Mouse (Mus musculus) neural tube, embryonic 13.5 days (tissue): Measurements from ENCODE around the gene Vax2. TPM values are rescaled to one million over a fixed set of nuclear protein-coding genes. Genes with fewer than 3 reads are reported as not detected.

Experiments
- ATAC-seq: fragments of 200-750 bp; cut with Nextera tagmentation; 2 replicates; pipeline ENCODE4 v1.8.0; 2017; ENCODE audit warnings: low read depth, mild to moderate bottlenecking, moderate TSS enrichment, moderate library complexity
- H3K27ac ChIP-seq: fragments of 300-500 bp; sonication (generic); replicated peaks from 2 replicates; pipeline ENCODE4 v1.5.1; 2015; ENCODE audit warnings: moderate library complexity, mild to moderate bottlenecking, inconsistent platforms
- H3K27me3 ChIP-seq: fragments of 300-500 bp; sonication (generic); 2 replicates; pipeline ENCODE4 v1.6.1; 2015; ENCODE audit warnings: mild to moderate bottlenecking, inconsistent platforms
- H3K36me3 ChIP-seq: fragments of 300-500 bp; sonication (generic); 2 replicates; pipeline ENCODE4 v1.6.1; 2015; ENCODE audit warnings: mild to moderate bottlenecking, inconsistent platforms
- H3K4me1 ChIP-seq: fragments of 300-500 bp; sonication (generic); replicated peaks from 2 replicates; pipeline ENCODE4 v1.6.1; 2015; ENCODE audit warnings: inconsistent platforms
- H3K4me2 ChIP-seq: fragments of 300-500 bp; sonication (generic); 2 replicates; pipeline ENCODE4 v1.6.1; 2015; ENCODE audit warnings: inconsistent platforms, mild to moderate bottlenecking, moderate library complexity
- H3K4me3 ChIP-seq: fragments of 300-500 bp; sonication (generic); 2 replicates; pipeline ENCODE4 v1.5.1; 2015; ENCODE audit warnings: mild to moderate bottlenecking, inconsistent platforms
- H3K9ac ChIP-seq: fragments of 300-500 bp; sonication (generic); 2 replicates; pipeline ENCODE4 v1.6.1; 2015; ENCODE audit warnings: moderate library complexity, mild to moderate bottlenecking, inconsistent platforms
- H3K9me3 ChIP-seq: fragments of 300-500 bp; sonication (generic); 2 replicates; pipeline ENCODE4 v1.6.1; 2016; ENCODE audit warnings: inconsistent platforms
- WGBS: fragments of 180-500 bp; shearing (Covaris S2); methylation state at CpG from one replicate; pipeline ENCODE4 v1.1.7; 2015; 5-methylcytosine and 5-hydroxymethylcytosine counted together
- polyA plus RNA-seq: library from polyadenylated mRNA; unstranded; fragments of >200 nt; fragmentation: Nextera tagmentation; extraction: Ambion mirVana; gene quantifications from 2 replicates; pipeline ENCODE4 v1.2.1, GENCODE M21; 2015

The Vax2 gene
- polyA plus RNA-seq, 1 experiment from 2014 or later, result 0.15 TPM

- H3K4me1 ChIP-seq, result no peaks in the 10 kb centered on the region
- H3K27me3 ChIP-seq, result peaks cover 11% of the 10 kb centered on the region; the same call in 1 of the 2 replicates
- H3K27ac ChIP-seq, result no peak overlapping the region
- H3K9ac ChIP-seq, result no peak overlapping the region
- H3K4me2 ChIP-seq, result no peak overlapping the region
- no peak overlapping the region for H3K4me3 ChIP-seq
- H3K36me3 ChIP-seq, result no peaks in the 10 kb centered on the region
- WGBS, result 72% methylated on average over 5 of the region's 5 CpGs
- no peak for ATAC-seq
- H3K9me3 ChIP-seq, result 0 out of 2 replicates have a peak, but pooled peaks cover 5% of the 10 kb centered on the region
Measured at GRCm38 (mm10) chr6:83744126-83744525, 33.1 kb downstream of the Vax2 start.

GRCm38 (mm10) chr6:83744557-83744956 lies 33.5 kb downstream of the Vax2 start:
- ATAC-seq, result no peak
- H3K27ac ChIP-seq, result no peak overlapping the region
- no peaks in the 10 kb centered on the region for H3K4me1 ChIP-seq
- no peak overlapping the region for H3K4me2 ChIP-seq
- WGBS, result 69% methylated on average over 5 of the region's 5 CpGs
- H3K36me3 ChIP-seq, result no peaks in the 10 kb centered on the region
- no peak overlapping the region for H3K4me3 ChIP-seq
- peaks cover 11% of the 10 kb centered on the region; the same call in 1 of the 2 replicates for H3K27me3 ChIP-seq
- H3K9ac ChIP-seq, result no peak overlapping the region
- H3K9me3 ChIP-seq, result 0 out of 2 replicates have a peak, but pooled peaks cover 5% of the 10 kb centered on the region

GRCm38 (mm10) chr6:83745466-83745865 lies 34.4 kb downstream of the Vax2 start:
- Histone ChIP-seq H3K27me3 (peaks cover 12% of the 10 kb centered on the region; the same call in 1 of the 2 replicates), H3K4me1 (no peaks in the 10 kb centered on the region), H3K9me3 (0 out of 2 replicates have a peak, but pooled peaks cover 5% of the 10 kb centered on the region), H3K36me3 (no peaks in the 10 kb centered on the region), H3K9ac (no peak overlapping the region), H3K27ac (no peak overlapping the region), H3K4me2 (no peak overlapping the region), H3K4me3 (no peak overlapping the region)
- ATAC-seq, result no peak
- 48% methylated on average over 2 of the region's 2 CpGs for WGBS

- no peak overlapping the region for H3K4me2 ChIP-seq
- H3K9me3 ChIP-seq, result no peaks in the 10 kb centered on the region
- ATAC-seq, result no peak
- H3K27me3 ChIP-seq, result peaks cover 35% of the 10 kb centered on the region
- no peak overlapping the region for H3K27ac ChIP-seq
- 58% methylated on average over 3 of the region's 3 CpGs for WGBS
- no peak overlapping the region for H3K4me3 ChIP-seq
- H3K4me1 ChIP-seq, result no peaks in the 10 kb centered on the region
- H3K9ac ChIP-seq, result no peak overlapping the region
- H3K36me3 ChIP-seq, result no peaks in the 10 kb centered on the region
Measured at GRCm38 (mm10) chr6:83749286-83749685, 38.2 kb downstream of the Vax2 start.

- WGBS, result 8% methylated on average over 11 of the region's 11 CpGs
- Histone ChIP-seq H3K9ac (no peak overlapping the region), H3K4me3 (no peak overlapping the region), H3K27ac (no peak overlapping the region), H3K9me3 (no peaks in the 10 kb centered on the region), H3K4me1 (no peaks in the 10 kb centered on the region), H3K27me3 (peaks cover 44% of the 10 kb centered on the region), H3K36me3 (no peaks in the 10 kb centered on the region), H3K4me2 (no peak overlapping the region)
- no peak for ATAC-seq
Measured at GRCm38 (mm10) chr6:83750171-83750684, 39.2 kb downstream of the Vax2 start.

- Histone ChIP-seq H3K27ac (no peak overlapping the region), H3K9me3 (no peaks in the 10 kb centered on the region), H3K9ac (no peak overlapping the region), H3K4me1 (peaks cover 7% of the 10 kb centered on the region), H3K36me3 (no peaks in the 10 kb centered on the region), H3K4me3 (no peak overlapping the region), H3K27me3 (peaks cover 81% of the 10 kb centered on the region), H3K4me2 (no peak overlapping the region)
- 75% methylated on average over 9 of the region's 9 CpGs for WGBS
- no peak for ATAC-seq
Measured at GRCm38 (mm10) chr6:83756051-83756450, 45.0 kb downstream of the Vax2 start.

- no peaks in the 10 kb centered on the region for H3K9me3 ChIP-seq
- no peak for ATAC-seq
- WGBS, result 19% methylated on average over 6 of the region's 6 CpGs
- H3K27ac ChIP-seq, result no peak within 1 kb of the TSS
- H3K27me3 ChIP-seq, result peaks cover 75% of the 10 kb centered on the region
- 0 out of 2 replicates have a peak within 1 kb of the TSS, but pooled peaks have one; percentile 38 for H3K9ac ChIP-seq
- H3K36me3 ChIP-seq, result 0 out of 2 replicates have a peak, but pooled peaks cover 3% of the 10 kb centered on the region
- peaks cover 18% of the 10 kb centered on the region for H3K4me1 ChIP-seq
- peak within 1 kb of the TSS; percentile 23 for H3K4me3 ChIP-seq
- H3K4me2 ChIP-seq, result peak within 1 kb of the TSS; percentile 48
Measured at GRCm38 (mm10) chr6:83762344-83762743, 51.3 kb downstream of the Vax2 start, which contains the start of gene Ankrd53. Gene Ankrd53 (plus strand): TSS chr6:83762644.

GRCm38 (mm10) chr6:83762880-83763431 lies 51.9 kb downstream of the Vax2 start:
- Histone ChIP-seq H3K9ac (0 out of 2 replicates have a peak overlapping the region, but pooled peaks have one; percentile 38), H3K27me3 (peaks cover 69% of the 10 kb centered on the region), H3K36me3 (peaks cover 7% of the 10 kb centered on the region), H3K4me2 (peak overlapping the region; percentile 48), H3K9me3 (no peaks in the 10 kb centered on the region), H3K4me1 (peaks cover 16% of the 10 kb centered on the region), H3K27ac (no peak overlapping the region), H3K4me3 (peak overlapping the region; percentile 23)
- WGBS, result 2% methylated on average over 35 of the region's 35 CpGs
- ATAC-seq, result peak; percentile 45

- Histone ChIP-seq H3K36me3 (peaks cover 45% of the 10 kb centered on the region), H3K4me2 (no peak overlapping the region), H3K9me3 (no peaks in the 10 kb centered on the region), H3K4me1 (peaks cover 11% of the 10 kb centered on the region), H3K27me3 (peaks cover 35% of the 10 kb centered on the region), H3K27ac (no peak overlapping the region), H3K9ac (no peak overlapping the region), H3K4me3 (no peak overlapping the region)
- ATAC-seq, result no peak
- WGBS, result 94% methylated on average over 3 of the region's 3 CpGs
Measured at GRCm38 (mm10) chr6:83766982-83767381, 55.9 kb downstream of the Vax2 start.

- H3K27me3 ChIP-seq, result peaks cover 20% of the 10 kb centered on the region
- WGBS, result 89% methylated on average over 5 of the region's 5 CpGs
- H3K27ac ChIP-seq, result no peak overlapping the region
- H3K9ac ChIP-seq, result no peak overlapping the region
- peaks cover 54% of the 10 kb centered on the region for H3K36me3 ChIP-seq
- no peaks in the 10 kb centered on the region for H3K9me3 ChIP-seq
- no peak overlapping the region for H3K4me2 ChIP-seq
- no peak for ATAC-seq
- H3K4me3 ChIP-seq, result no peak overlapping the region
- H3K4me1 ChIP-seq, result peaks cover 4% of the 10 kb centered on the region
Measured at GRCm38 (mm10) chr6:83768485-83768884, 57.4 kb downstream of the Vax2 start.

- H3K4me1 ChIP-seq, result peaks cover 30% of the 10 kb centered on the region
- H3K4me3 ChIP-seq, result peak overlapping the region; percentile 82
- H3K9me3 ChIP-seq, result no peaks in the 10 kb centered on the region
- no peaks in the 10 kb centered on the region for H3K27me3 ChIP-seq
- H3K36me3 ChIP-seq, result peaks cover 37% of the 10 kb centered on the region
- H3K4me2 ChIP-seq, result peak overlapping the region; percentile 86
- ATAC-seq, result no peak
- peak overlapping the region; percentile 95 for H3K9ac ChIP-seq
- WGBS, result 56% methylated on average over 8 of the region's 9 CpGs
- no peak overlapping the region for H3K27ac ChIP-seq
Measured at GRCm38 (mm10) chr6:83774126-83774525, 63.1 kb downstream of the Vax2 start.

- Histone ChIP-seq H3K4me1 (peaks cover 30% of the 10 kb centered on the region), H3K36me3 (peaks cover 28% of the 10 kb centered on the region), H3K9me3 (no peaks in the 10 kb centered on the region), H3K27ac (peak overlapping the region; percentile 90), H3K4me2 (peak overlapping the region; percentile 86), H3K9ac (peak overlapping the region; percentile 95), H3K27me3 (no peaks in the 10 kb centered on the region), H3K4me3 (peak overlapping the region; percentile 82)
- 2% methylated on average over 14 of the region's 14 CpGs for WGBS
- peak; percentile 67 for ATAC-seq
Measured at GRCm38 (mm10) chr6:83774781-83775563, 63.9 kb downstream of the Vax2 start.
